Mouse (Mus musculus): ENCODE measurements at regions not wholly inside any gene's neighbourhood (a gene's known extent, or its start where the extent isn't known, plus 50 kb on each side); places are given as distances from the start of the nearest gene placed in this dataset.

DNA sequence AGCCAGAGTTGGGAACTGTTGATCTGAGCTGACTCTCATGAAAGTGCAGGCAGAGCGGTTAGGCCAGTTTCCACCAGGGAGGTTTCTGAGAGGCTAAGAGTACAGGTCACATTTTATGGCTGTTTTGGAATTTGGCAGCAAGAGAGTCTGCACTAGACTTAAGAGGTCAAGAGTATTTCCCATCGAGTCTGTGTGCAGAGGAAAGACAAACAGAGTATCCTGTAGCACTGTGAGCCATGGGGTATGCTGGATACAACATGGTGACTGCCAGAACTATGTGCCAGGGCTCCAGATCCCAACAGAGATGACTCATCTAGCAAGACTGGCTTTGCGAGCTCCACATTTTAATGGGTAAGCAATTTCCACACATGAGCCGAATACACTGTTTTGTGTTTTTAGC is 146.0 kb upstream of the Mpped2 start:
- no peak for TF ChIP-seq CTCF (IDR thresholded peaks at IDR 0.05; ENCODE audit: low read depth)
- TF ChIP-seq EP300 (IDR thresholded peaks at IDR 0.05; ENCODE audit: low read depth), result no peak
